Mouse (Mus musculus): ENCODE measurements around the gene Mapt.

- no peak for TF ChIP-seq POLR2A (IDR thresholded peaks at IDR 0.05; ENCODE audit: low read depth, low read length)
- peak; percentile 81 for TF ChIP-seq CTCF (conservative IDR thresholded peaks at IDR 0.05; ENCODE audit: insufficient read depth, insufficient read length, low read depth, low read length)
These were observed at the start of gene Mapt for GRCm38 (mm10) chr11:104231041-104231911.
